Mouse (Mus musculus): ENCODE results near the gene Cabp5.
"Not testable (repeated sequence)": the region's sequence is repeated elsewhere in the genome, so short reads cannot be mapped to it uniquely, and the experiment has no call there.

Gene Cabp5

DNA sequence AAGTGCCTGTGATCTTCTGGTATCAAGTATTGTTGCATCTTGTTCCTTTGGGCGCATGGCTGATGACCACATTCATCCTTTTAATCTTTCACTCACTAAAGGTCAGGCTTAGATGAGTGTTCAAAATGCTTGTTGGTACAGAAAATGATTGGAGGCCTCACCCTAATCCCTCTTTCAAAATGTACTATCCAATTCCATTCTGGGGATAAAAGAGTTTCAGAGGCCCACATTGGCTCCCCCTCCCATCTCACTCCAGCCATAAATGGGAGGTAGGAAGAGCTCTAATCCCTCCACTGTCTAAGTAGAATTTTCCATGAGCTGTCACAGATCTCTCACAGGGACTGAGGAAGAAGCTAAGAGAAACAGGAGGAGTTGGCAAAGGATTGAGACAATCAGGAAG is at the start of gene Cabp5:
Cabp5 (plus strand) TSS at position 301 of the 400 bp plus-strand sequence.
- DNase-seq, result no peak

DNA sequence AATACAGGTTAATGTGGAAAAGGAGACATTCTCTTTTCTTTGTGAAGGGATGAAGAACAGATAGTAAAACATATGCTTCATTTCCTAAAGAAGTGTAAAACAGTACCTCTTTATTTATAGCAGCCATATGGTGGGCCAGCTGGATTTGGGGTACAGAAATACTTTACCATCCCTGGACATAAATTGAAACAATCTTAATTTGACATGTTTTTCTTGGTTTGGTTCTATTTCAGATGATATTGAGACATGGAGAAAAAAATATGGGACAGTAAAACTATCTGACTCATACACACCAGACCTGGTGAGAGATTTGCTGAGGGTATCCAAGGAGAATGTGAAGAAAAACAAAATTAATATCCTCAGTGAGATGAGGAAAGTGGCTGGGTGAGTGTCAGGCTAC is 42.0 kb upstream of the Cabp5 start:
- no peak for DNase-seq

DNA sequence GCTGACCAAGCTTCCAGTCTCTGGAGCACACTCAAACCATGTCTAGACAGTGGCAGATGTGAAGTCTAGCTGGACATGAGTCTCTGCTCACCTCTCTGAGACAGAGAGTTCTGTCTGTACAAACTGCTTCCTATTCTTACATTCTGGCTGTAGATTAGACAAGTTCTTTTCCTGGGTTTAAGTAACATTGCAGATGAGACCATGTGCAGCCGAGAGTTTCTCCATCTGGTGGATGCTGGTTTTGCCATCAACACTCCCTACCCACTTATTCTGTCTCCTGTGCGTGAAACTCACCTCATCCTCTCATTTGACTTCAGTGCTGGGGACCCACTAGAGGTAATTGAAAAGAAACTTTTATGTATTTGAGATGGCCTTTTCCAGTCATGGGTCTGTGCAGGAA is 17.3 kb upstream of the Cabp5 start:
- no peak for DNase-seq

DNA sequence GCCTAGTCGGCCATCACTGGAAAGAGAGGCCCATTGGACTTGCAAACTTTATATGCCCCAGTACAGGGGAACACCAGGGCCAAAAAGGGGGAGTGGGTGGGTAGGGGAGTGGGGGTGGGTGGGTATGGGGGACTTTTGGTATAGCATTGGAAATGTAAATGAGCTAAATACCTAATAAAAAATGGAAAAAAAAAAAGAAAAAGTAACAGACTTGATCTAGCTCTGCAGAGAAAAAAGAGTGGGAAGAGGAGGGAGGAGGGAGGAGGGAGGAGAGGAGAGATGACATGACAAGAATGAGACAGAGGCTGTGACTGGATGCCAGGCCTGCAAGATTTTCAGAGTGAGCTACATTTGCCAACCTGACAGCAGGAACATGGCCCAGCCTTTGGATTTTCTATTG is 52.6 kb downstream of the Cabp5 start, which contains the start of gene Bsph1:
Bsph1 (plus strand) TSS at position 301 of the 400 bp plus-strand sequence.
- DNase-seq, result not testable (repeated sequence)

All from cerebellum, adult 11 months (tissue).